Mouse (Mus musculus) layer of hippocampus, postnatal 14 days (tissue): ENCODE measurements around the gene Zdhhc14. TPM values are rescaled to one million over a fixed set of nuclear protein-coding genes. Genes with fewer than 3 reads are reported as not detected.

Experiments
- total RNA-seq, 2 experiments: library from RNA; stranded (reverse); gene quantifications; 2 replicates each; pipeline ENCODE4 v1.2.3; 2021

Zdhhc14 gene
- total RNA-seq, 2 experiments from 2014 or later, result 41.2 to 42.2 TPM

Other genes starting within 250 kb of the Zdhhc14 start
- gene Ldhal6b, start 73.8 kb upstream of the Zdhhc14 start, total RNA-seq, result 1 to 10 TPM; 1.4 to 1.7 TPM
- gene Tmem242, start 52.3 kb upstream of the Zdhhc14 start, total RNA-seq, result 10 to 100 TPM; 83.6 to 89.6 TPM